Mouse (Mus musculus): ENCODE measurements around the gene Tmf1. TPM values are rescaled to one million over a fixed set of nuclear protein-coding genes. Genes with fewer than 3 reads are reported as not detected.

Tmf1 gene
- total and polyA plus RNA-seq, 3 experiments: 12.7 to 26.4 (median 22.3) TPM

- Histone ChIP-seq H3K36me3 (replicated peaks in 1 of 2; ENCODE audit: control insufficient read depth in 1 of 2, insufficient read depth in 1 of 2, low read length in 1 of 2) (peaks cover 10 to 42% of the 10 kb centered on the region in 2 experiments), H3K27me3 (replicated peaks) (no peaks in the 10 kb centered on the region), H3K4me1 (ENCODE audit: control insufficient read depth in 1 of 2, insufficient read depth in 2 of 2) (peaks cover 3 to 34% of the 10 kb centered on the region in 2 experiments; a peak in 3 of 4 replicates), H3K4me2 (ENCODE audit: insufficient read depth, low read depth, poor library complexity, severe bottlenecking) (peak overlapping the region; percentile 76), H3K9ac (ENCODE audit: insufficient read depth, low read depth) (peak overlapping the region; percentile 66), H3K9me3 (replicated peaks; ENCODE audit: low read length) (no peaks in the 10 kb centered on the region), H3K27ac (ENCODE audit: insufficient read depth, low read depth) (no peak overlapping the region), H3K4me3 (replicated peaks in 1 of 3; ENCODE audit: low read depth in 2 of 3, low read length in 2 of 3, poor library complexity in 1 of 3) (peak overlapping the region; percentile 66 to 73 (median 71)), H3K79me2 (replicated peaks; ENCODE audit: control insufficient read depth, extremely low read depth, insufficient read depth, poor library complexity, severe bottlenecking) (no peaks in the 10 kb centered on the region)
- in situ Hi-C loops (cut with MboI; ENCODE audit: low pct_ligation_motif_present, low pct_unique_long_range_greater_than_20kb, low sequenced_read_pairs) (no loop called here), dilution Hi-C loops (cut with MboI; ENCODE audit: extremely low pct_ligation_motif_present, extremely low pct_unique_long_range_greater_than_20kb, low sequenced_read_pairs) (no loop called here)
- TF ChIP-seq MXI1 (IDR thresholded peaks at IDR 0.05; ENCODE audit: low read depth, low read length) (0 out of 2 replicates have a peak, but pooled peaks have one; percentile 11), MAZ (IDR thresholded peaks at IDR 0.05; ENCODE audit: low read depth, low read length) (no peak)
- DNase-seq (ENCODE audit: extremely low read depth): no peak
Measured at GRCm38 (mm10) chr6:97147755-97148382, 31.1 kb downstream of the Tmf1 start.

GRCm38 (mm10) chr6:97145156-97145555 is 33.8 kb downstream of the Tmf1 start:
- no peaks in the 10 kb centered on the region for H3K9me3 ChIP-seq (replicated peaks; ENCODE audit: low read length)
- no peaks in the 10 kb centered on the region for H3K27me3 ChIP-seq (replicated peaks)
- H3K79me2 ChIP-seq (replicated peaks; ENCODE audit: control insufficient read depth, extremely low read depth, insufficient read depth, poor library complexity, severe bottlenecking): no peaks in the 10 kb centered on the region
- no peak overlapping the region for H3K27ac ChIP-seq (ENCODE audit: insufficient read depth, low read depth)
- H3K9ac ChIP-seq (ENCODE audit: insufficient read depth, low read depth): no peak overlapping the region
- H3K36me3 ChIP-seq (replicated peaks in 1 of 2; ENCODE audit: control insufficient read depth in 1 of 2, insufficient read depth in 1 of 2, low read length in 1 of 2): peaks cover 27 to 60% of the 10 kb centered on the region in 2 experiments
- no peak overlapping the region for H3K4me3 ChIP-seq (replicated peaks in 1 of 3; ENCODE audit: low read depth in 2 of 3, low read length in 2 of 3, poor library complexity in 1 of 3)
- TF ChIP-seq NELFE (IDR thresholded peaks at IDR 0.05; ENCODE audit: low read depth, low read length) (no peak), TCF12 (IDR thresholded peaks at IDR 0.05; ENCODE audit: low read depth, low read length) (no peak), ELF1 (IDR thresholded peaks at IDR 0.05; ENCODE audit: low read depth, low read length) (no peak), TBP (conservative IDR thresholded peaks at IDR 0.05; ENCODE audit: low read depth, low read length) (no peak), SMC3 (IDR thresholded peaks at IDR 0.05; ENCODE audit: low read depth, low read length) (no peak), ZMIZ1 (IDR thresholded peaks at IDR 0.05; ENCODE audit: low read depth, low read length) (no peak), HCFC1 (IDR thresholded peaks at IDR 0.05; ENCODE audit: low read depth, low read length) (no peak), ZKSCAN1 (IDR thresholded peaks at IDR 0.05; ENCODE audit: borderline replicate concordance, low read depth, low read length) (no peak), RAD21 (IDR thresholded peaks at IDR 0.05; ENCODE audit: low read depth, low read length) (no peak), USF1 (IDR thresholded peaks at IDR 0.05; ENCODE audit: low read depth, low read length) (no peak), PAX5 (IDR thresholded peaks at IDR 0.05; ENCODE audit: low read length) (no peak), MAFK (IDR thresholded peaks at IDR 0.05; ENCODE audit: insufficient replicate concordance, low read length) (no peak), KAT2A (IDR thresholded peaks at IDR 0.05; ENCODE audit: insufficient replicate concordance, low read length) (no peak), NRF1 (IDR thresholded peaks at IDR 0.05; ENCODE audit: low read depth, low read length) (no peak), ETS1 (conservative IDR thresholded peaks at IDR 0.05; ENCODE audit: low read depth, low read length) (no peak), GABPA (IDR thresholded peaks at IDR 0.05; ENCODE audit: insufficient replicate concordance, low read depth, low read length) (no peak), SIN3A (IDR thresholded peaks at IDR 0.05; ENCODE audit: low read length) (no peak), CHD2 (IDR thresholded peaks at IDR 0.05; ENCODE audit: low read length) (no peak), CTCF (conservative IDR thresholded peaks at IDR 0.05 in 1 of 2, IDR thresholded peaks at IDR 0.05 in 1 of 2; ENCODE audit: low read depth in 2 of 2, low read length in 2 of 2) (no peak)
- no peak for DNase-seq (ENCODE audit: extremely low read depth)
- dilution Hi-C loops (cut with MboI; ENCODE audit: extremely low pct_ligation_motif_present, extremely low pct_unique_long_range_greater_than_20kb, low sequenced_read_pairs) (no loop called here), in situ Hi-C loops (cut with MboI; ENCODE audit: low pct_ligation_motif_present, low pct_unique_long_range_greater_than_20kb, low sequenced_read_pairs) (no loop called here)
- H3K4me1 ChIP-seq (ENCODE audit: control insufficient read depth in 1 of 2, insufficient read depth in 2 of 2): peaks cover 3 to 34% of the 10 kb centered on the region in 2 experiments; a peak in 3 of 4 replicates
- no peak overlapping the region for H3K4me2 ChIP-seq (ENCODE audit: insufficient read depth, low read depth, poor library complexity, severe bottlenecking)

Measured in CH12.LX (cell line).